Mouse (Mus musculus) T-helper 2 cell (primary cell): Measurements from ENCODE around the gene Cpne2.

Experiments used
- in situ Hi-C: fragments of 300-600 bp; cut with MboI, MseI; formaldehyde crosslinking; loops from one replicate; pipeline ENCODE4 v1.15.1; 2025; ENCODE audit warnings: high pct_unique_total_duplicates

Cpne2 gene

GRCm38 (mm10) chr8:94535631-94536030 is 2.8 kb downstream of the Cpne2 start:
- in situ Hi-C loops, result no loop called here

- in situ Hi-C loops, result no loop called here
Measured at GRCm38 (mm10) chr8:94537456-94537855, 4.7 kb downstream of the Cpne2 start.

- in situ Hi-C loops, result no loop called here
Measured at GRCm38 (mm10) chr8:94540025-94540424, 7.2 kb downstream of the Cpne2 start.

- in situ Hi-C loops, result no loop called here
Measured at GRCm38 (mm10) chr8:94540889-94541795, 8.4 kb downstream of the Cpne2 start.

GRCm38 (mm10) chr8:94543981-94544380 is 11.2 kb downstream of the Cpne2 start:
- in situ Hi-C loops, result no loop called here

GRCm38 (mm10) chr8:94549041-94549440 is 16.3 kb downstream of the Cpne2 start:
- in situ Hi-C loops, result no loop called here

- in situ Hi-C loops, result no loop called here
Measured at GRCm38 (mm10) chr8:94549482-94549881, 16.7 kb downstream of the Cpne2 start.

- in situ Hi-C loops, result loop anchor here (10.0 kb wide), 1 partner anchor 385 kb away; no protein-coding TSS in a partner anchor
Measured at GRCm38 (mm10) chr8:94549998-94550397, 17.2 kb downstream of the Cpne2 start.

GRCm38 (mm10) chr8:94551471-94552422 is 19.0 kb downstream of the Cpne2 start:
- in situ Hi-C loops, result loop anchor here (10.0 kb wide), 1 partner anchor 383 kb away; no protein-coding TSS in a partner anchor

GRCm38 (mm10) chr8:94552696-94553095 is 19.9 kb downstream of the Cpne2 start:
- in situ Hi-C loops, result loop anchor here (10.0 kb wide), 1 partner anchor 382 kb away; no protein-coding TSS in a partner anchor

GRCm38 (mm10) chr8:94557281-94557680 is 24.5 kb downstream of the Cpne2 start:
- in situ Hi-C loops, result loop anchor here (10.0 kb wide), 1 partner anchor 378 kb away; no protein-coding TSS in a partner anchor

GRCm38 (mm10) chr8:94561256-94561655 is 28.5 kb downstream of the Cpne2 start:
- in situ Hi-C loops, result no loop called here

- in situ Hi-C loops, result no loop called here
Measured at GRCm38 (mm10) chr8:94564421-94564820, 31.6 kb downstream of the Cpne2 start.

GRCm38 (mm10) chr8:94566033-94566432 is 33.2 kb downstream of the Cpne2 start:
- in situ Hi-C loops, result no loop called here

- in situ Hi-C loops, result no loop called here
Measured at GRCm38 (mm10) chr8:94566446-94567158, 33.8 kb downstream of the Cpne2 start.

- in situ Hi-C loops, result no loop called here
Measured at GRCm38 (mm10) chr8:94567159-94567849, 34.5 kb downstream of the Cpne2 start.

GRCm38 (mm10) chr8:94568098-94568497 is 35.3 kb downstream of the Cpne2 start:
- in situ Hi-C loops, result no loop called here

- in situ Hi-C loops, result no loop called here
Measured at GRCm38 (mm10) chr8:94569419-94569818, 36.6 kb downstream of the Cpne2 start.

- in situ Hi-C loops, result no loop called here
Measured at GRCm38 (mm10) chr8:94571896-94572295, 39.1 kb downstream of the Cpne2 start.

GRCm38 (mm10) chr8:94574159-94574907 is 41.5 kb downstream of the Cpne2 start:
- in situ Hi-C loops, result no loop called here
